Mouse (Mus musculus) spleen, postnatal 36 days (tissue): Measurements from ENCODE around the gene Ptprm.

Source experiments
- DNase-seq, 2 experiments: peaks; one replicate each; pipeline ENCODE4 v3.0.0; 2022; ENCODE audit warnings: low spot score in 2 of 2, mixed read lengths in 1 of 2

The Ptprm gene

GRCm38 (mm10) chr17:67281640-67282170, 72.6 kb downstream of the Ptprm start:
- DNase-seq = no peak

DNA sequence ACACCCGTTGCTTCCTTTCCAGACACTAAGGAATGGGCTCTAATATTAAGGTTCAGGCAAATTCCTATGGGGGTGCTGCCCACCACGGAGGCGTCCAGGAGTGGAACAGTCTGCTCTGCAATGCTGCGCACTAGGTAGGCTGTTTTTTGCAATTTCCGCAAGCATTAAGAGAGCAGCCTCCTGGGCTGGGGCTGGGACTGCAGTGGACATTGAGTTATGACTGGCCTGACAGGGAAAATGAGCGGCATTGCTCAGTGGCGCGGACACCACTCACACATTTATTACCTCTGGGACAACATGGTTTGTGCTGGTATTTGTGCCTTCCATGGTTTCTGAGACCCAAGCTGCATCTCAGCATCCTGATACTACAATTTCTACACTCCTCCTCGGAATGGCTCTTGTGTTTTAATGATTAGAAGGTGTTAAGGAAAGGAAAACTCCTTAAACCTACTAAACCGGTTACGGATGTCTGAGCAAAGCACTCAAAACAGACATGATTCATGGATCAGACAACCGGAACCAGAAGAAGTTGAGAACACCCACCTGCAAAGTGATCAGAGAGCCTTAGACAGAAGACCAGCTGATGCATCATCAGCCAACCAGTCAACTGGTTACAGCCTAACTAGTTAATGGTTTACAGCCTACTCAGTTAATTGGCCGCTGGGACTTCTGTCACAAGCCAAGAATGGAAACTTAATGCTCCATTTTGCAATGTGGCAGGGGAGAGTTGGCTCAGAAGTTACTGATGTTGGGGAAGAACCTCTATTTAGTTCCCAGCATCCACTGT, 76.9 kb downstream of the Ptprm start:
- no peak for DNase-seq

DNA sequence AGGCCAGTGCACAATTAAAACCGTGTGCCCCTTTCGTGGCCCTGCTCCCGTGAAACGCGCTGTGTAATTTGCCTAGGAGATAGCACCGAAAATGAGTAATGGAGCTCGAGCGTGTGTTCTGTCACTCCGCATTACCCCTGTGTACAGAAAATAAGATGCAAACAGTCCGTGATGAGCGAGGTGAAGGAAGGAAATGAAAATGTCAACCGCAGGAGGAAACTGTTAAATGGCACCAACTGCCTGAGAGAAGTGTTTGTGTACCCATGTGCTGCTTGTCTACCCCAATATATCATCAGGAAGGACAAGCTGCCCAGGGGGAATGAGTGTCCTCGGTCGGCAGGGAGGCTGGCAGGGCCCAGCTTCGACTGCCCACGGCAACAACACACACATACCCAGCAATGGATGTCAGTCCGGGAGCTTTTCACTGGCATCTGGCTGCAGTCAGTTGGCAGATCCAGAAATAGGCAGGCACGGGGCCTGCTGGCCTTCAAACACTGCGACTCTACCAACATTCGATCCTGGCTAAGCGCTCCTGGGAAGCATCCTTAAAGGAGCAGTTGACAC, 79.6 kb downstream of the Ptprm start:
- no peak for DNase-seq

GRCm38 (mm10) chr17:67272928-67273327, 81.3 kb downstream of the Ptprm start:
- no peak for DNase-seq

GRCm38 (mm10) chr17:67268475-67269080, 85.7 kb downstream of the Ptprm start:
- no peak for DNase-seq

DNA sequence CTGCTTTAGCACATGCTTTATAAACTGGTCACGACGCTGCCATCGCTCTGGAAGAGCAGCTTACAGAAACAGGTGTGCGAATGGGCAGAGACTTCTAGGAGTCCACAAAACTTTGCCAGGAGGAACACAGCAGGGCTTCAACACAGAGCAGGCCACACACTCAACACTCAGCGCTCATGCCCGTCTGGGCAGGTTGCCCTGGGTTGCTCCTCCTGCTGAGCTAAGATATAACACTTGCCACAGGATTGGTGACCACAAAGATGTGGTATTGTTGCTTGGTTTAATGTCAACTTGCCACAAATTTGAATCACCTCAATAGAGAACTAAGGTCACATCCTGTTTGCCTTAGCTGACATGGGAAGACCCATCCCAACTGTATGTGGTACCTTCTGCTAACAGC, 88.0 kb downstream of the Ptprm start:
- no peak for DNase-seq

DNA sequence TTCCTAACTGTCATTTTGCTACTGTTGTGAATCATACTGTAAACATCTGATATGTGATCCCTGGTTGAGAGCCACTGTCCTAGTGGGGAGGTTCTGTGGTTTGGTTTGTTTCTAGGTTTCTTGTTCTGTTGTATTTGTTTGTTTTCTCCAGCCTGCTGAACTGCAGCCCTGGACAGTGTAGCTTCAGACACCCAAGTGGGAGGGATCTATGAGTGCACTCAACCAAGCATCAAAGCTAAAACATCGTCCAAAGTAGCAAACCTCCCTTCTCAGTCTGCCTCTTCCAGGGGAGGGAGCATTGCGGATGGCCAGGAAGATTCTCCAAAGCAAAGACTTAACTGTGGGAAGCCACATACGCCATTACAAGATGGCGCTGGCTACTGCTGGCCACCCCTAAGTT, 88.7 kb downstream of the Ptprm start:
- no peak for DNase-seq

DNA sequence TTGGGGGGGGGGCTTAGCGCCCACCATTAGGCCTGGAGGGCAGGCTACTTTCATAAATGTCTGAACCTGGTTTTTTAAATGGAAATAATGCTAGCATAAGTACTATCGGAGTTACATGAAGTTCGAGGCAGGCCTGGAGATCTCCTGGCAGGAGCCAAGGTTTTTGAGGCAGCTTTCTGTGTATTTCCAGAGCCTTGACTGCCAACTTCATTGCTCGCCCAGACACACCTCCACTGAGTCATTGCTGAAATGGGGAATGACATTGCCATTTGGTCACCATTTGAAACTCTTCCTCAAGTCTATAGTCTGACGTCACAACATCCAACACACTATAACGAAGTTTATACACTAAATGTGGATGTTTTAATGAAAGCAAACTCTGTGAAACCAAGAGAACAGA, 89.5 kb downstream of the Ptprm start:
- no peak for DNase-seq

DNA sequence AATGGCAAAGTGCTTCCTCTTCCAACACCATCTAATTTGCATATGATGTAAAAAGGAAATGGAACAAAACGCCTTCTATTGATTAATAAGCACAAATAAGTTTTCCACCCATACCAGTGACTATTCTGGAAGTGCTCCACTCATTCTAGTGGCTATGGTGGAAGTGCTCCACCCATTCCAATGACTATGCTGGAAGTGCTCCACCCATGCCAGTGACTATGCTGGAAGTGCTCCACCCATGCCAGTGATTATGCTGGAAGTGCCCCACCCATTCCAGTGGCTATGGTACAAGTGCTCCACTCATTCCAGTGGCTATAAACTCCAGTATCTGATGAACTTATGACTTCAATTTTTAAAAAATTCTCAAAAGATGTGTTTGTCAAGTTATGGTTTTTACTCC, 91.2 kb downstream of the Ptprm start:
- DNase-seq = no peak

DNA sequence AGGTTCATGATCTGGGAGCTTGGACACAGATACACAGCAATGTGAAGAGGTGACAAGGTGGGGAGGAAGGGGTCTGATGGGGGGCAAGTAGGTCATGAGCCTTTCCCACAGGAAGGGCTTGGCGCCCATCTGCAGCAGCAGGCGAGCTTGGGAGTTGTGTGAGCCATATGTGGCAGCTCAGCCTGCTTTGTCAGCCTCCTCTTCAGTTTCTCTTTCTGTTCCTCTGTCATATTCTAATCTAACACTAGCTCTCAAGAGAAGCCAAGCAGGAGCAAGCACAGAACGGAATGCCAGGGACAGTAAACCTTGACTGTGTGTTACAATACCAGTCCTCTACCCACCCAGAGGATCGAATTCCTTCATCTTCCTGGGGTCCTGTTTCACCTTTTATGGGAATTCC, 94.2 kb downstream of the Ptprm start:
- DNase-seq = no peak

- DNase-seq = no peak
These were observed 96.5 kb downstream of the Ptprm start for GRCm38 (mm10) chr17:67257780-67258179.

DNA sequence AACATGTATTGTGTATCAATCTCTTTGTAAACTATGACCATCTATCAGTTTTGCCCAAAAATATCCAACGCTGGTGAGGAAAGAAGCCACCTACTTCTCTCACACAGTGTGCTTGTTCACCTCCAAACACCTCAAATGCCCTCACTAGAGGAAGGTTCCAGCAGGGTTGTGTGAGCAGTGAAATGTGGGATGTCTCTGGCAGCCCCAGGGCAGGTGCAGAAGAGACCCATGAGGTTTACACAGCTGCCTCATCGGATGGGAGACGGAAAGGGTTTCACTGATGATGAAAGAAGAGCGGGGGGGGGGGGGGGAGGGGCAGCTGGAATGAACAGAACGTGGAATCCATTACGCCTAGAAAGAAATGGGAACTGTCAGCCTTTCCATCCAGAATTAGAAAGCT, 98.1 kb downstream of the Ptprm start:
- no peak for DNase-seq

GRCm38 (mm10) chr17:67253445-67253844, 100.8 kb downstream of the Ptprm start:
- no peak for DNase-seq

DNA sequence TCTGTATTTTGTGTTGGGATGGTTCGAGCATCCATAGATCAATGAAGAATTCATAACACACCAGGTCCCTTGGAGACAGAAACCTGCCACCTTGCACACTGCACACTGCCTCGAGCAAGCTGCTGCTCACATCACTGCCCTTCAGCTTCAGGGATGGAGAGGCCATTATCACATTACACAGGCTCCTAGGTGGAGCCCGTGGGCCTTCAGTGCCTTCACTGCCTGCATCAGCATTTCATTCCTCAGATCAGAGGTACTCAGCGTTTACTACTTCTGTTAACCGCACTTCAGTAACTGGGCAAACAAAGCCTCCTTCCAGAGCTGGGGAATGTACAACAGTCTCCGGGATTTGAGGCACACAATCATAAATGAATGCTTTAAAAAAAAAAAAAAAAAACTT, 101.3 kb downstream of the Ptprm start:
- no peak for DNase-seq

DNA sequence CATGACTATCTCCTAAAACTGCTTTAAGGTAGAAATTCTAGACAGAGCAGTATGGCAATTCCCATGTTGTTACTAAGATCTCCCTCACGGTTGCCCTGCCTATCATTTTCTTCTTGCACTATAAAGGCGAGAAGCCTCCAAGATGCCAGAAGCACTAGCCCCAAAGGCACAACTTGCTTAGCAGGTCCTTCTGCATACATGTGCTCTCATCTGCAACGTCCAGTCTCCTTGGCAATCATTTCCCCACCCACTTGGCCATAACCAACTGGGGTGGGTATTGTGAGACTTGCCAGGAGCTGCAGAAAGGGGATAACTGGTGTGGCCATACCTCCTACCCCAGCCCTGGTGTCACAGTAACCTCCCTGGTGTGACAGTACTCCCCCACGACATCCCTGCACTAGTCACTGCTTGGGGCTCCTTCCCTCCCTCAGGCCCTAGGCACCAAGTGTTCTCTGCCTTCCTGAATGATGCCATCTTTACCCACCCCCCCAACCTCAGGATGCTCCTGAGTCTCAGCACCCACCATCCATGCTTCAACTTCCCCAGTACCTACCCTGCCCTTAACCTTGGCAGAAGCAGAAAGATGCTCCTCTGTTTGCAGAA, 108.9 kb downstream of the Ptprm start:
- DNase-seq = no peak

DNA sequence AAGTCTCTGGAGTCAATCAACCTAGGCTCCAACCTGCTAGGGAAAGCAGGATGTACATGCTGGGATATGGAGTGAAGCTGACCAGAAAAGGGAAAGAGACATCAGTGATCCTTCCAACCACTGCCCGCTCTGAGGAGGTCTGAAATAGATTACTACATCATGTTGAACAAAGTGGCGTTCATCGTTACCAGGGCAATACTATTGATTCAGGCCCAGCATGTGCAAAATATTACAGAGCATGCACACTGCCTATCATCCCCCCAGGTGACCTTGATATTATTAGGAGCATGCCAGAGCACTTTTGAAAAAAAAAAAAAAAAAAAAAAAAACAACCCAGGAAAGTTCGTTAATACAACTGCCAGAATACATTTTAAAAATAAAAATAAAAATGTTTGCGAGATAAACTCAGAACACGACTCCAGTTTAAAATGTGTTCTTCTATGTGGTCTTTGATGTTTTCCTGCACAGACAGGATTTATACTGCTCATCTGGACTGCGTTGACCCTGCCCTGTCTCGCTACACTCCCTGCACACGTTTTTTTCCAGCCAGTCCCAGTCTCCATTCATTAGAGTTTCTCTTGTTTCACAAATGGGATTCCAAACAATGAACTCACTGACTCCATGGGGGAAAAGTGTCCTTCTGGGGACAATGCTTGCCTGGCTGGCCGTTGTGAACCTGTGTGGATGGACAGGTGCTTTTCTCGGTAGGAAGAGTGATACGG, 111.3 kb downstream of the Ptprm start:
- no peak for DNase-seq

- DNase-seq = no peak
These were observed 112.1 kb downstream of the Ptprm start for GRCm38 (mm10) chr17:67241951-67242773.

GRCm38 (mm10) chr17:67238866-67239265, 115.4 kb downstream of the Ptprm start:
- DNase-seq = no peak

- DNase-seq = no peak
These were observed 116.8 kb downstream of the Ptprm start for GRCm38 (mm10) chr17:67237407-67237806.

GRCm38 (mm10) chr17:67233063-67233462, 121.2 kb downstream of the Ptprm start:
- no peak for DNase-seq

- no peak for DNase-seq
These were observed 127.3 kb downstream of the Ptprm start for GRCm38 (mm10) chr17:67226991-67227390.
